Mouse (Mus musculus): ENCODE measurements around the gene Cdt1. TPM values are rescaled to one million over a fixed set of nuclear protein-coding genes. Genes with fewer than 3 reads are reported as not detected.

Gene Cdt1
- total RNA-seq, 2 experiments from 2014 or later: 3.9 to 4.2 TPM

DNA sequence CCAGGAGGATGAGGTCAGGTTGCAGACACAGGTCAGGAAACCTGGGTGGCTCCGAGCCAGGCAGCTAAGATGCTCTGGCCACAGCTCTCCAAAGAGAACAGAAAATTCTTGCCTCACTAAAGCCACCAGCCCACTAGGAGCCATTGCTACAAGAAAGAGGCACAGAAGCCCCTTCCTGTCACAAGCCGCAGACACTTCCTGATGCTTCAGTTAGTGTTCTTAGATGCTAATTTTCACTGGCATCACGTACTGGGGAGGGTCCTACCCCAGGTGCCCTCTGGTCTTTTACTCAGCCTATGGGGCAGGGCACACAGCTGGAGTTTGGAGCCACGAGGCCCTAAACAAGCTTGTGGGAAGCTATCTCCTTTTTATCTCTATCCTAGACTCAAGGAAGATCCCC lies 28.2 kb downstream of the Cdt1 start:
- DNase-seq (ENCODE audit: extremely low spot score in 1 of 2, low spot score in 2 of 2): no peak
- intact Hi-C loops (cut with DNase I): no loop called here

- no peak for DNase-seq (ENCODE audit: extremely low spot score in 1 of 2, low spot score in 2 of 2)
- intact Hi-C loops (cut with DNase I): no loop called here
Measured at GRCm38 (mm10) chr8:122600666-122601065, 32.9 kb downstream of the Cdt1 start.

GRCm38 (mm10) chr8:122604640-122605039 lies 36.8 kb downstream of the Cdt1 start:
- no peak for DNase-seq (ENCODE audit: extremely low spot score in 1 of 2, low spot score in 2 of 2)
- intact Hi-C loops (cut with DNase I): no loop called here

DNA sequence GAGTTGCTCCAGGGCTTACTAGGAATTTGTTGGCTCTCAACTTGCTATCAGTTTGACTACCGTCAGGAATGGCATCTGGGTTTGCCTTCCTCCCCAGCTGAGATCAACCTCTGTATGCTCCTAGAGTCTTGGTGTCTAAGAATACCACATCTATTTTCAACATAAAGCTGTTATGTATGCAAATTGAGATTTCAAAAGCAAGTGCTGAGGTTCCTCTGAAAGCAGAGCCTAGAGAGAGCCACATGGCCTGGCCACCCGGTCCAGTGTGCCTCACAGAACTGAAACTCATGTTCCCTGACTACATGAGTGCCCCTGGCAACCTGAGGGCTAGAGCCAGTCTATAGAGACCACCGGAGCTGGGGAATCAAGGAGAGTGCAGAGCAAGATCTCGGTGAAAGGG lies 37.6 kb downstream of the Cdt1 start:
- intact Hi-C loops (cut with DNase I): no loop called here
- no peak for DNase-seq (ENCODE audit: extremely low spot score in 1 of 2, low spot score in 2 of 2)

- intact Hi-C loops (cut with DNase I): no loop called here
- DNase-seq (ENCODE audit: extremely low spot score in 1 of 2, low spot score in 2 of 2): no peak
Measured at GRCm38 (mm10) chr8:122606810-122607209, 39.0 kb downstream of the Cdt1 start.

GRCm38 (mm10) chr8:122610209-122610608 lies 42.4 kb downstream of the Cdt1 start:
- intact Hi-C loops (cut with DNase I): loop anchor here (5.0 kb wide), 1 partner anchor 108 kb away; no protein-coding TSS in a partner anchor
- no peak for DNase-seq (ENCODE audit: extremely low spot score in 1 of 2, low spot score in 2 of 2)

GRCm38 (mm10) chr8:122610612-122611277 lies 42.9 kb downstream of the Cdt1 start:
- intact Hi-C loops (cut with DNase I): loop anchor here (5.0 kb wide), 1 partner anchor 108 kb away; no protein-coding TSS in a partner anchor
- no peak for DNase-seq (ENCODE audit: extremely low spot score in 1 of 2, low spot score in 2 of 2)

DNA sequence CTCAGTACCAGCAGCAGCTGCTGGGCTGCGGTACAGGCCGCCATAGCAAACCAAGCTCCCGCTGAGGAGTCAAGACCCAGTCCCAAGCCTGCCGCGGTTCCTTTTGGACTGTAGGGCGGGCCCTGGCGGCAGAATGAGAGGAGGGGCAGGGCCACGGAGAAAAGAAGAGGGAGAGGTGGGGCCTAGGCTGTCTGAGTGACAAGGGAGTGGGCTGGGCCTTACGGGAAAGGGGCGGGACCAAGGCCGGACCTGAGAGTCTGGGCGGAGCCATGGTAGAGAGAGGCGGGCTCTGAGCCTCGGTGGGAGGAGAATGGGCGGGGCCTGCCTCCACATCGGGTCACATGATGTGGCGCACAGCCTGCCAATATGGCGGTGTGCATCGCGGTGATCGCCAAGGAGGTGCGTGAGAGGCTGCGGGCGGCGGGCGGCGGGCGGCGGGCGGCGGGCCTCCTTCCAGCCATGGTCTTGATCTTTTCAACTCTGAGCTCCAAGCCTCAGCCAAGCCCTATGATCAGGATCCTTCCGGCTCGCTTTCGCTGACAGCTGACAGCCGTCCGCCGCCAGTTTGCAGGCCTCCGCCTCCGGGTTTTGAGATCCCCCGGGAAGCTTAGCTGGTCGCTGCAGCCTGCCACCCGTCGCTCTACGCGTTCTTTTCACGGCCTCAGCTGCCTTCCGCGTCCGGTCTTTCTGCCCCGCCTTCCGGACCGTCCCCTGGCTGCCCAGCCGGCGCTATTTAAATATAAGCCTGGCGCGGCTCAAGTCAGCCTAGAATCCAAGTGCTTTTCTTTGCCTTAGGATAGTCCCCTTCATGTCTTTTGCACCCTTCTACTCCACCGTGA lies 43.7 kb downstream of the Cdt1 start, which contains the start of the genes Galns and Trappc2l:
TSS of gene Galns (minus strand) at position 169 of the 839 bp plus-strand sequence.
TSS of gene Trappc2l (plus strand) at position 346 of the 839 bp plus-strand sequence.
- intact Hi-C loops (cut with DNase I): loop anchor here (5.0 kb wide), 1 partner anchor 109 kb away; no protein-coding TSS in a partner anchor
- DNase-seq (ENCODE audit: extremely low spot score in 1 of 2, low spot score in 2 of 2): peak; percentile 94 to 96

DNA sequence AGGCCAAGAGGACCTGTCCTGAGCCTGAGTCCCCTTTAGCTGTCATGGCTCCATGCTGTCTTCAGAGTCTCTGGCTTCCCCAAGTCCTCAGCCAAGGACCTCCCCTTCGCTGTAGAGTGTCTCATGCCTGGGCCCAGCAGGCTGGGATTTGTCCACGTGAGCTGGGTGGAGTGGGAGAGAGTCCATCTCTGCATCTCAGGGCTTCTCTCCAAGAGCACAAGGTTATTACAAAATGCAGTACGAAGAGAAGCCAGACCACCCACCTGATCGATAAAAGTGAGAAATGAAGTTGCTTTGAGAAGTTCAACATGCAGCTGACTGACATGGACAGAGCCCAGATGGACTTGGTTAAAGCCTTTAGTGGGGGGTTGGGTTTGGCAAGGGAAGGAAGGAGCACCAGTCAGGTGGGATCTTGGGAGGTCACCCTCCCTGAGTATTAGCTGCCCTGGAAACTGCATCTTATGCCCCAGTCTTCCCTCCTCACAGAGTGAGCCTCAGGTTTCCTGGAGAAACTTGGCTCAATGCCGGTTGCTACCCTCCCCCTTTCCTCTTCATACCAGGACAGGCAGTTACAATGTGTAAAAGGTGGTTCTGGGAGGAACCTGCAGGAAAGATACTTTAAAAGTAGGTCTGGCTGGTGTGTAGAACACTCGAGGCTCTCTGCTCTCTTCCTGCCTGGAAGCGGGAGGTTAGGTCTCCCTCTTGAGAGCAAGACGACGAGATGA lies 48.5 kb downstream of the Cdt1 start:
- intact Hi-C loops (cut with DNase I): no loop called here

DNA sequence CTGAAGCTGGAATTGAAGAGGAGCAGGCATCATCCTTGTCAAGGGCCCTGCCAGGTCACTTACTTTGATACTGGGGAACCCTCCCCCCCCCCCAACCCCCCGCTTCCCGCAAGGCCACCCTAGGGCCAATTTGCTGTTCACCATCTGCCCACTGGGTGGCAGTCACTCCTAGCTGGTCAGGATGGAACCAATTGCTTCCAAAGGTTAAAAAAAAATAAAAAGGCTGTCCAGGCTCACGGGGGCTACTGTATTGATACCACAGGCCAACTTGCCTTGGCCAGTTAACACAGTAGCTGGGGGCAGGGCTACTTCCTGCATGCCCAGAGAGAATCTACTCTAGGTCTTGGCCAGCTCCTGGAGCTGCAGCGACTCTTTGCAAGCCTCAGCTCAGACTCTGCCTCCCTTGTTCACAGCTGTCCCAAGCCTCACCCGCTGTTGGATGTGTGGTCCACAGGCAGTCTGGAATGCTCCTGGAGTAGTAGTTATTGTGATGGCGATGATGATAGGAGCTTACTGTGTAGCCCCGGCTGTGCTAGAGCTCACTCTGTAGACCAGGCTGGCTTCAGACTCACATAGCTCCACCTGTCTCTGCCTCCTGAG lies 50.2 kb downstream of the Cdt1 start:
- DNase-seq (ENCODE audit: extremely low spot score in 1 of 2, low spot score in 2 of 2): peak; percentile 44 to 86
- intact Hi-C loops (cut with DNase I): loop anchor here (2.0 kb wide), 1 partner anchor 213 kb away; no protein-coding TSS in a partner anchor

More for the DNA sequence above, 48.5 kb downstream of the Cdt1 start:
- no peak for DNase-seq (ENCODE audit: extremely low spot score in 1 of 2, low spot score in 2 of 2)

DNA sequence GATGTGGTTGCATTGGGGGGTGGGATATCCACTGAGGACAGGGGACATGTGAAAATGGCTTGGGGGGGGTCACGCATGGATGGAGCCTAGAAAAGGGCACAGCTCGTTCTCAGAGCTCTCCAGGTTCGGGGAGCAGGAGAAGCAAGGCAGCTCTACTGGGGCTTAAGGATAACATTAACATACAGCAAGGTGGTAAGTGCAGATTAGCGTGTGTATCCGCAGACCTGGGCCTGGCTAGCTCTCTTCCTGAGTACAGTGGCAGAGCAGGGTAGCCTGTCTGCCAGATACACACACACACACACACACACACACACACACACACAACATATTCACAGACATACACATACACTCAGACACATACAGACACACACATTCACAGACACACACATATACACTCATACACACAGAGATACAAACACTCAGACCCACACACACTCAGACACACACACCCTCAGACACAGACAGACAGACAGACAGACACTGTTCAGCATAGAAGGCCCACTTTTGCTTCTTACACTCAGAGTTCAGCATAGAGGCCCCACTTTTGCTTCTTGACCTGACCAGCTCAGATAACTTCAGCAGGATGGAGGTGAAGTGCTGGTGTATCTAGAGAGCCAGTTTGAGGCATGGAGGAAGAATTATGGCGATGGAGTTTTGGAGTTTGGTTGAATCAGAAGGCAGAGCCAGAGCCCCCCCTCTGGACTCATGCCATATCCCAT lies 51.0 kb downstream of the Cdt1 start:
- no peak for DNase-seq (ENCODE audit: extremely low spot score in 1 of 2, low spot score in 2 of 2)
- intact Hi-C loops (cut with DNase I): loop anchor here (2.0 kb wide), 1 partner anchor 212 kb away; no protein-coding TSS in a partner anchor

DNA sequence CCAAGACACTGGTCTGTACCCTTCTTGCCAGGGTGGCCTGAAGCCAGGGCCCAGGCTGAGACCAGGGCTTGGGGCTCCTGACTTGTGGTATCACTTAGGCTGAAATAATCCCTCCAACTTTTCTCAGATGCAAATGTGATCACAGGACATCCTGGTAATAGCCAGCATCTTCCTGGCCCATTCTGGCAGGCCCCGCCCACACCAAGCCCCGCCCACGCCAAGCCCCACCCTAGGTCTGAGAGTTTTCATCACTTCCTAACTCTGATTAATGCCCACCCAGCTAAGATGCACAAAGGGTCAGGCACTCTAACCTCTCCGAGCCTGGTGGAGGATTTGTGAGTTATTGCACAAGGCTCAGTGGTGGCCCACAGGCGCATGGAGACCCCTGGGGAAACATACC lies 52.6 kb downstream of the Cdt1 start:
- intact Hi-C loops (cut with DNase I): no loop called here
- DNase-seq (ENCODE audit: extremely low spot score in 1 of 2, low spot score in 2 of 2): no peak

- no peak for DNase-seq (ENCODE audit: extremely low spot score in 1 of 2, low spot score in 2 of 2)
- intact Hi-C loops (cut with DNase I): no loop called here
Measured at GRCm38 (mm10) chr8:122622727-122623126, 54.9 kb downstream of the Cdt1 start, which contains the start of gene Pabpn1l. Gene Pabpn1l (minus strand): TSS chr8:122622739.

Small RNAs within 50 kb of the gene (microRNA-seq; reads per million reads assigned to microRNA genes)
- not detected for gene Mir6396

Other genes starting within 250 kb of the Cdt1 start
- 1 to 10 TPM; 1.4 to 1.9 TPM for gene Trhr2, start 207.3 kb upstream of the Cdt1 start, total RNA-seq (2021)
- 10 to 100 TPM; 32.6 to 33.4 TPM for gene Zc3h18, start 191.4 kb upstream of the Cdt1 start, total RNA-seq (2021)
- gene Il17c, start 146.0 kb upstream of the Cdt1 start, total RNA-seq (2021): not detected
- 1 to 10 TPM; 7.8 to 9.6 TPM for gene Cyba, start 135.1 kb upstream of the Cdt1 start, total RNA-seq (2021)
- gene Mvd, start 124.6 kb upstream of the Cdt1 start, total RNA-seq (2021): 10 to 100 TPM; 44.8 to 50.1 TPM
- gene Snai3, start 107.3 kb upstream of the Cdt1 start, total RNA-seq (2021): not detected
- 10 to 100 TPM; 14.2 to 16.3 TPM for gene Rnf166, start 92.0 kb upstream of the Cdt1 start, total RNA-seq (2021)
- gene Ctu2, start 91.9 kb upstream of the Cdt1 start, total RNA-seq (2021): 10 to 100 TPM; 35.5 to 38.0 TPM
- 10 to 100 TPM; 15.0 to 17.9 TPM for gene Piezo1, start 16.7 kb upstream of the Cdt1 start, total RNA-seq (2021)
- gene Aprt, start 8.9 kb downstream of the Cdt1 start, total RNA-seq (2021): 10 to 100 TPM; 80.3 to 89.9 TPM
- gene Galns, start 43.4 kb downstream of the Cdt1 start, total RNA-seq (2021): 10 to 100 TPM; 12.5 to 14.6 TPM
- gene Trappc2l, start 43.6 kb downstream of the Cdt1 start, total RNA-seq (2021): 10 to 100 TPM; 81.8 to 83.6 TPM
- gene Pabpn1l, start 54.7 kb downstream of the Cdt1 start, total RNA-seq (2021): not detected
- gene Cbfa2t3, start 131.1 kb downstream of the Cdt1 start, total RNA-seq (2021): 10 to 100 TPM; 17.8 to 18.8 TPM
- 10 to 100 TPM; 17.8 to 18.1 TPM for gene Acsf3, start 207.5 kb downstream of the Cdt1 start, total RNA-seq (2021)

Data from left cerebral cortex, postnatal 10 days (tissue).